Mouse (Mus musculus): ENCODE measurements around the gene Fbxl16.
A peak's percentile ranks its signal among the peaks of the same experiment; 100 is the strongest.

GRCm38 (mm10) chr17:25830806-25831431, 22.0 kb downstream of the Fbxl16 start:
- TF ChIP-seq POLR2A (IDR thresholded peaks at IDR 0.05; ENCODE audit: insufficient read length, low read depth) (peak; percentile 9), E2F4 (IDR thresholded peaks at IDR 0.05; ENCODE audit: insufficient read depth) (no peak)

All from myocyte (in vitro differentiated cells).